Mouse (Mus musculus): ENCODE measurements at regions not wholly inside any gene's neighbourhood (a gene's known extent, or its start where the extent isn't known, plus 50 kb on each side); places are given as distances from the start of the nearest gene placed in this dataset.

DNA sequence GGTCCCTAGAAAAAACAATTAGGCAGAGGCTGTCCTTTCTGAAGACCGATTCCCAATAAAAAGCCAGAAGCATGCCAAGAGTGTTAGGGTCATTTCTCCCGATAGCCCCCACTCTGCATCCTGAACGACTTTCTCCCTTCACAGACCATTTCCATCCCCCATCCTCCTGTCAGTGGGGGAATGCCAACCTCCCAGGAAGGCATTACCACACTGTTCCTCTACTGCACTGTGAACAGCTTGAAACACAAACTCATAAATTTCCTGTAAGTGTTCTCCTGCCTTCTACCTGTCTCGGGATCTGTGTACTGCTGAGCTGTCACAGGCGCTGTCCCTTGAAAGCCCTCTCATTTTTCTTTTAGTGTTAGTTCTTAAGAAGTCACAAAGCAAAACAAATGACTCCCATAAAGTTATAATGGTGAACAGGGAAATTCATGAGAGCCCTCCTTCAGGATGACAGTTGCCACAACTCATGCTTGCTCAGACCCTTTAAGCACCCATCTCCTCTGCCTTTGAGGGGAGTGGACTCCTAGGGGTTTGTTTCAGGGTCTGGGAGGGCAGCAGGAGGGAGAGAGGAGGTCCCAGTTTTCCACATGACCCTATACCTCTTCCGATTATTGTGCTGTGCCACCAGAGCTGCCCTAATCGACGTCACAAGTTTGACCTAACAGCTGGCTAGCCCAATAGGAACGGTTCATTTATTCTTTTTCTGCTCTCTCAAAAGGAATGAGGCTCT, 139.9 kb downstream of the Rchy1 start:
- no peaks in the 10 kb centered on the region for H3K36me3 ChIP-seq (ENCODE audit: control insufficient read depth, insufficient read depth)
- no peaks in the 10 kb centered on the region for H3K79me2 ChIP-seq (ENCODE audit: control insufficient read depth, insufficient read depth)
- no peak overlapping the region for H3ac ChIP-seq (ENCODE audit: control insufficient read depth, insufficient read length, low read depth)
- H3K4me3 ChIP-seq (ENCODE audit: insufficient read depth, poor library complexity, severe bottlenecking) = no peak overlapping the region
- no peaks in the 10 kb centered on the region for H3K79me3 ChIP-seq (ENCODE audit: low read depth)
- TF ChIP-seq MYOD1 (IDR thresholded peaks at IDR 0.05; ENCODE audit: control insufficient read depth, insufficient read length, low read depth) = no peak
- no peak for TF ChIP-seq MYOG (IDR thresholded peaks at IDR 0.05; ENCODE audit: control insufficient read depth, extremely low read depth, insufficient read length)
- no peak for TF ChIP-seq CEBPB (IDR thresholded peaks at IDR 0.05; ENCODE audit: low read depth)
- no peaks in the 10 kb centered on the region for H3K27me3 ChIP-seq (ENCODE audit: control insufficient read depth, insufficient read depth, insufficient read length)

DNA sequence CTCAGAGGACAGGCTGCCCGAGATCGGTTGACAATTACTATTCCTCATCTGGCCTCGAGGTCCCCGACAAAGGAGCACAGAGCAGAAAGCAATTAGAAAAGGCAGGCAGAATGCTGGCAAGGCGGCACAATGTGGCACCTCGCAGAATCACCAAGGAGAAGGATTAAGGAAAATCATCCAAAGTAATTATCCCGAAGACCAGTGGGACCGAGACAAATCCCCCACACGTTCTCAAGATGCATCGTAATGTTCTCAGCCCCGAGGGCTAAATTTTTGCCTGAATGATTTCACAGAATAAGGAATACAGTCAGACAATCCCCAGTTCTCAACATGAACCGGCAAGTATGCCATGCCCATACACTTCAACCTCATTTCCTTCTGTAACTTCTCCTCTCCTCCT, 144.1 kb downstream of the Rchy1 start:
- TF ChIP-seq MYOD1 (IDR thresholded peaks at IDR 0.05; ENCODE audit: control insufficient read depth, insufficient read length, low read depth) (no peak), USF1 (IDR thresholded peaks at IDR 0.05; ENCODE audit: low read depth) (no peak), CEBPB (IDR thresholded peaks at IDR 0.05; ENCODE audit: low read depth) (no peak), MAX (IDR thresholded peaks at IDR 0.05) (no peak), MYOG (IDR thresholded peaks at IDR 0.05; ENCODE audit: control insufficient read depth, extremely low read depth, insufficient read length) (no peak), FOSL1 (IDR thresholded peaks at IDR 0.05; ENCODE audit: insufficient read depth, low read length, poor library complexity, severe bottlenecking) (no peak), CTCF (IDR thresholded peaks at IDR 0.05; ENCODE audit: control insufficient read depth, insufficient read depth, insufficient read length) (no peak)
- H3ac ChIP-seq (ENCODE audit: control insufficient read depth, insufficient read length, low read depth) = no peak overlapping the region
- H3K79me3 ChIP-seq (ENCODE audit: low read depth) = no peaks in the 10 kb centered on the region
- H3K36me3 ChIP-seq (ENCODE audit: control insufficient read depth, insufficient read depth) = no peaks in the 10 kb centered on the region
- H3K4me3 ChIP-seq (ENCODE audit: insufficient read depth, poor library complexity, severe bottlenecking) = no peak overlapping the region
- H3K79me2 ChIP-seq (ENCODE audit: control insufficient read depth, insufficient read depth) = no peaks in the 10 kb centered on the region
- no peaks in the 10 kb centered on the region for H3K27me3 ChIP-seq (ENCODE audit: control insufficient read depth, insufficient read depth, insufficient read length)

DNA sequence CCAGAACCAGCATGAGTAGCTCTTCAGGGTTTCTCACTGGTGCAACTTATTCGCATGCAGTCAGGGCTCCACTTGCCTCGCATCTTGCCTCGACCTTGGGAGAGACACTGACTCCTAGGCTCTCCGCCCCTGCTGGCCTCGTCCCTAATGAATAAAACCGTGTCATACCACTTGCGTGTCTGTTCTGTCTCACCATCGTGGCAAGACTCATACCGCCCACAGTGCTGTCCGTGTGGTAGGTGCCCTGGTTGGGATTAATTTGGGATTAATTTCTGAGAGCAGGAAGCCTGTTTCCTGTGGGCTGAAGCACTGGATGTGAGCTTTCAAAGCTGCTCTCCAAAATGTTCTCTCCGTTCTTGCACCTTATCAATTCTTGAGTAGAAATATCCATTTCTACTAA, 144.7 kb downstream of the Rchy1 start:
- H3K27me3 ChIP-seq (ENCODE audit: control insufficient read depth, insufficient read depth, insufficient read length) = no peaks in the 10 kb centered on the region
- TF ChIP-seq MAX (IDR thresholded peaks at IDR 0.05) (no peak), FOSL1 (IDR thresholded peaks at IDR 0.05; ENCODE audit: insufficient read depth, low read length, poor library complexity, severe bottlenecking) (no peak), MYOG (IDR thresholded peaks at IDR 0.05; ENCODE audit: control insufficient read depth, extremely low read depth, insufficient read length) (no peak), USF1 (IDR thresholded peaks at IDR 0.05; ENCODE audit: low read depth) (no peak), CEBPB (IDR thresholded peaks at IDR 0.05; ENCODE audit: low read depth) (no peak), CTCF (IDR thresholded peaks at IDR 0.05; ENCODE audit: control insufficient read depth, insufficient read depth, insufficient read length) (no peak), MYOD1 (IDR thresholded peaks at IDR 0.05; ENCODE audit: control insufficient read depth, insufficient read length, low read depth) (no peak)
- no peaks in the 10 kb centered on the region for H3K36me3 ChIP-seq (ENCODE audit: control insufficient read depth, insufficient read depth)
- no peak overlapping the region for H3K4me3 ChIP-seq (ENCODE audit: insufficient read depth, poor library complexity, severe bottlenecking)
- H3ac ChIP-seq (ENCODE audit: control insufficient read depth, insufficient read length, low read depth) = no peak overlapping the region
- H3K79me3 ChIP-seq (ENCODE audit: low read depth) = no peaks in the 10 kb centered on the region
- no peaks in the 10 kb centered on the region for H3K79me2 ChIP-seq (ENCODE audit: control insufficient read depth, insufficient read depth)

DNA sequence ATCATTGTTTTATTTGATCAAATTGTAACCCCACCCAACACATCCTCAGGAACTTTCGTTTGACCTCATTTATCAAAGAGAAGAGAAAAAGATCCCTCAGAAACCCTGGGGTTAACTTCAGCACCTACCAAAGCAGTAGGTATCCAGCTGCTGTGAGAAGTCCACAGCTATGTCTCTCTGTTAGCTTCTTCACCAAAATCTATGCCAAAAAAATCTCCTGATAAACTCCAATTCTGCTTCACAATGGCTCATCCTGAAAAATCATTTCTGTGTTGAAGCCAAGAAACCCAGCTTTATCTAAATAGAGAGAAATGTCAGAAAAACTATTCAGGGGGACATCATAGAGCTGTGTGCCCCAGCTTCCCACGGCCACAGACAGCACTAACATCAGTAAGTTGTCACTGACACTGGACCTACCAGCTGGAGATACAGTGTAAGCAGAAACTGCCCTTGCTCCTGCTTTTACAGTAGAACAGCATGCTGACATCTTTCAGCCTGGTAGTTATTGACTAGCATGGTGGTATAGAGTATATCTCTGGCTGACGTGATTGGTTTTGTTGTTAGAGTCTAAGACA, 146.4 kb downstream of the Rchy1 start:
- no peaks in the 10 kb centered on the region for H3K79me2 ChIP-seq (ENCODE audit: control insufficient read depth, insufficient read depth)
- H3K79me3 ChIP-seq (ENCODE audit: low read depth) = no peaks in the 10 kb centered on the region
- no peaks in the 10 kb centered on the region for H3K27me3 ChIP-seq (ENCODE audit: control insufficient read depth, insufficient read depth, insufficient read length)
- no peak overlapping the region for H3ac ChIP-seq (ENCODE audit: control insufficient read depth, insufficient read length, low read depth)
- no peak overlapping the region for H3K4me3 ChIP-seq (ENCODE audit: insufficient read depth, poor library complexity, severe bottlenecking)
- H3K36me3 ChIP-seq (ENCODE audit: control insufficient read depth, insufficient read depth) = no peaks in the 10 kb centered on the region
- TF ChIP-seq FOSL1 (IDR thresholded peaks at IDR 0.05; ENCODE audit: insufficient read depth, low read length, poor library complexity, severe bottlenecking) (no peak), MYOG (IDR thresholded peaks at IDR 0.05; ENCODE audit: control insufficient read depth, extremely low read depth, insufficient read length) (no peak), CEBPB (IDR thresholded peaks at IDR 0.05; ENCODE audit: low read depth) (no peak), MYOD1 (IDR thresholded peaks at IDR 0.05; ENCODE audit: control insufficient read depth, insufficient read length, low read depth) (no peak), MAX (IDR thresholded peaks at IDR 0.05) (no peak), USF1 (IDR thresholded peaks at IDR 0.05; ENCODE audit: low read depth) (no peak), CTCF (IDR thresholded peaks at IDR 0.05; ENCODE audit: control insufficient read depth, insufficient read depth, insufficient read length) (no peak)

DNA sequence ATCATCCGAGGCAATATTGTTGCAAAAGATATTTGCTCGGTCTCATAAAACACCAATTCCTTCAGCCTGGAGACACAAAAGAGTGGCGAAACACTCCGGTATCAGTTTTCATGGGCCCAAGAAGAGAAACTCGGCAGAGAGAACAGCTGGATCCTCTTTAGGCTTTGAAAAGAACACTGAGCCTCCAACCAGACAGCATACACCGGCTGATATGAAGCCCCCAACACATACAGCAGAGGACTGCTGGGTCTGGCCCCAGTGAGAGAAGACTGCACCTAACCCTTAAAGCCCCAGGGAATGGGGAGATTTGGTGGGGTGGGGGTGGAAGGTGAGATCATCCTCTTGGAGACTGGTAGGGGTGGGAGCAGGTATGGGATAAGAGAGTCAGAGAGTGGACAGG, 147.9 kb downstream of the Rchy1 start:
- H3K4me3 ChIP-seq (ENCODE audit: insufficient read depth, poor library complexity, severe bottlenecking) = no peak overlapping the region
- no peak overlapping the region for H3ac ChIP-seq (ENCODE audit: control insufficient read depth, insufficient read length, low read depth)
- no peaks in the 10 kb centered on the region for H3K27me3 ChIP-seq (ENCODE audit: control insufficient read depth, insufficient read depth, insufficient read length)
- TF ChIP-seq CTCF (IDR thresholded peaks at IDR 0.05; ENCODE audit: control insufficient read depth, insufficient read depth, insufficient read length) (no peak), MYOD1 (IDR thresholded peaks at IDR 0.05; ENCODE audit: control insufficient read depth, insufficient read length, low read depth) (no peak), USF1 (IDR thresholded peaks at IDR 0.05; ENCODE audit: low read depth) (no peak), CEBPB (IDR thresholded peaks at IDR 0.05; ENCODE audit: low read depth) (no peak), MYOG (IDR thresholded peaks at IDR 0.05; ENCODE audit: control insufficient read depth, extremely low read depth, insufficient read length) (no peak), MAX (IDR thresholded peaks at IDR 0.05) (no peak)
- no peaks in the 10 kb centered on the region for H3K79me2 ChIP-seq (ENCODE audit: control insufficient read depth, insufficient read depth)
- no peaks in the 10 kb centered on the region for H3K79me3 ChIP-seq (ENCODE audit: low read depth)
- H3K36me3 ChIP-seq (ENCODE audit: control insufficient read depth, insufficient read depth) = no peaks in the 10 kb centered on the region

DNA sequence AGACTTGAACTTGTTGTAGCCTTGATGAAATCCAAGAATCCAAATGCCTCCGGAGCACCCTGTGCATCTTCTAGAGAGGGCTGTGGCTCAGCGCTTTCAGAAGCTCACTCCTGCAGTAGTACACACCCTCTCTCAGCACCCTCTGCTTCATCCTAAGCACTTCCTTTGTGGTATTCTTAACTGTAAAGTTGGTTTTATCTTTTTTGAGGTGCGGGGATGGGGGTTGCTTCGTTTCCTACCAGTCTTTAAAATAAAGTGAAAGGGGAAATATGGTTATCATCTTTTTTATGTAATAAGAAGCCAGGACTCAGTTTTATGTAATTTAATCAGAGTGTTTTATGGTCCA, 148.5 kb downstream of the Rchy1 start:
- Histone ChIP-seq H3K27me3 (ENCODE audit: control insufficient read depth, insufficient read depth, insufficient read length) (no peaks in the 10 kb centered on the region), H3K79me2 (ENCODE audit: control insufficient read depth, insufficient read depth) (no peaks in the 10 kb centered on the region), H3K4me3 (ENCODE audit: insufficient read depth, poor library complexity, severe bottlenecking) (no peak overlapping the region), H3K79me3 (ENCODE audit: low read depth) (no peaks in the 10 kb centered on the region), H3K36me3 (ENCODE audit: control insufficient read depth, insufficient read depth) (no peaks in the 10 kb centered on the region), H3ac (ENCODE audit: control insufficient read depth, insufficient read length, low read depth) (no peak overlapping the region)
- TF ChIP-seq FOSL1 (IDR thresholded peaks at IDR 0.05; ENCODE audit: insufficient read depth, low read length, poor library complexity, severe bottlenecking) = no peak
- no peak for TF ChIP-seq MYOD1 (IDR thresholded peaks at IDR 0.05; ENCODE audit: control insufficient read depth, insufficient read length, low read depth)
- no peak for TF ChIP-seq USF1 (IDR thresholded peaks at IDR 0.05; ENCODE audit: low read depth)
- no peak for TF ChIP-seq MAX (IDR thresholded peaks at IDR 0.05)
- TF ChIP-seq CEBPB (IDR thresholded peaks at IDR 0.05; ENCODE audit: low read depth) = no peak
- no peak for TF ChIP-seq CTCF (IDR thresholded peaks at IDR 0.05; ENCODE audit: control insufficient read depth, insufficient read depth, insufficient read length)
- TF ChIP-seq MYOG (IDR thresholded peaks at IDR 0.05; ENCODE audit: control insufficient read depth, extremely low read depth, insufficient read length) = no peak

Data from C2C12 (cell line).